Mouse (Mus musculus) mouse trophoblast stem cell (cell line): ENCODE measurements around the gene Btbd7.

Experiments
- in situ Hi-C, 2 experiments: fragments of 300-500 bp; cut with MseI, MboI; formaldehyde crosslinking; loops; 2 replicates in 1 of 2; 3 replicates in 1 of 2; pipeline ENCODE4 v1.15.1; 2025

Btbd7 gene

DNA sequence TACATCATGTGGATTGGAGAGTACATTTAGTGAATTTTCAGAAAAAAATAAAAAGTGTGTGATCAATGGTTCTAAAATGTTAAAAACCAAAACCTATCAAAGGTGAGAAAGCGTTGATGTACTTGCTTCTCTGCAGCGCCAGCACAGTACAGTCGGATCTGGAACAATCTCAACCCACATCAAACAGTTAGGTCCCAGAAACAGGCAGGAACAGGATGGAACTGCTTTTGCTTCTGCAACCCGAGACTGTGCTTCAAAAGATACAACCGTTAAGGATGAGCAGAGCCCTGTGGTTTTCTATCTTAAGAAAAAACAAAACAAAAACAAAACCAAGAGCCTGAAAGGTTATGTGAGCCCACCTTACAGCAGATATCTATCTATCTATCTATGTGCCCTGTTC lies 95.4 kb downstream of the Btbd7 start:
- in situ Hi-C loops, result loop anchor here (25.0 kb wide), 1 partner anchor 279 kb away; no protein-coding TSS in a partner anchor

DNA sequence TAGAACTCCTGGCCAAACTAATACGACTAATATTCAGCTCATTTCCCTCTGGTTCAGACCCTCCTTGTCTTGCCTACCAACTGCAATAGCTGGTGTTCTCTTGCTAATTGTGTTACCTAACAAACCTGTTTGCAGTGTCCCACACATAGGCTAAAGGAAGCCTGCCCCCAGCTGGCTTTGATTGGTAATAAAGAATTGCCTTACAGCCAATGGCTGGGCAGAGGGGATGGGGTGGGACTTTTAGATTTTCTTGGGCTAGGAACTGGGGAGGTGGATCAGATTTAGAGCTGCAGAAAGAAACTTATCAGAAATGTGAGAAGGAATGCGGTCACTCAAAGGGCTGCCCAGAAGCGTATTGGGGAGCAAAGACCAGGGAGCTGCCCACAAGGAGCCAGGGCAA lies 98.8 kb downstream of the Btbd7 start:
- in situ Hi-C loops, result loop anchor here (25.0 kb wide), 1 partner anchor 283 kb away; no protein-coding TSS in a partner anchor

DNA sequence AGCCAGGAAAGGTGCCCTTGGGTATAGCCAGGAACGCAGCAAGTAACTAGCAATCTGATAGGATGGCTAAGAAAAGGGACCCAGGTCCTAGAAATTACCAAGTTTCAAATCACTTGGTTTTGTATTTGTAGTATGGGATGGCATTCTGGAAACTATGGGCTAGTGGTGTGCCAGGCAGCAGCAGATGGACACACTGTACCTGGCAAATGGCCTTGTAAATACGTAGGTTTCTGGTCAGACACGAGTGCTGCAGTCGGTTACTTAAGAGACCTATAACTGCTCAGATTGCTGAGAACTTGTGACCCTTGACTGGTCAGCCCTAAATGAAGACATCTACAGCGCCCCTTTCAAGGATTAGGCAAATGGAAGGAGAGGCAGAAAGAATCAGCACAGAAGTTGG lies 100.1 kb downstream of the Btbd7 start:
- in situ Hi-C loops, result loop anchor here (25.0 kb wide), 1 partner anchor 284 kb away; no protein-coding TSS in a partner anchor

DNA sequence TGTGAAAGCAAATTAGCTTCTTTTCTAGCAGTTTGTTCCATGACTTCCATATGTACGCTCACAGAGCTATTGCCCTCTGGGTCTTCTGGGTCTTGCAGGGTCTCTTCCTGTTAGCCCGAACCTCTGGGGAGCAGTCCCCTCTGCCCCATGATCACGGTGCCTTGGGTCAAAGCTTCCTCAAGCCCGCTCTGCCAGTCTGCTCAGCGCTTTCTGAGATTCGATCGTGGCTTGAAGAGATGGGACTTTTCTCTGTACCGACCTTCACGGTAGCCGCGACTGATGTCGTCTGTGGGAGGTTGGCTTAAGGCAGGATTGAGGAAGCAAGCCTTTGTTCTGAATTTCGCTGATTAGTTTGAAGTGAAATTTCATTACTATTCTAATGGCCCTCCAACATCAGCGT lies 102.2 kb downstream of the Btbd7 start:
- in situ Hi-C loops, result loop anchor here (25.0 kb wide), 1 partner anchor 286 kb away; no protein-coding TSS in a partner anchor

DNA sequence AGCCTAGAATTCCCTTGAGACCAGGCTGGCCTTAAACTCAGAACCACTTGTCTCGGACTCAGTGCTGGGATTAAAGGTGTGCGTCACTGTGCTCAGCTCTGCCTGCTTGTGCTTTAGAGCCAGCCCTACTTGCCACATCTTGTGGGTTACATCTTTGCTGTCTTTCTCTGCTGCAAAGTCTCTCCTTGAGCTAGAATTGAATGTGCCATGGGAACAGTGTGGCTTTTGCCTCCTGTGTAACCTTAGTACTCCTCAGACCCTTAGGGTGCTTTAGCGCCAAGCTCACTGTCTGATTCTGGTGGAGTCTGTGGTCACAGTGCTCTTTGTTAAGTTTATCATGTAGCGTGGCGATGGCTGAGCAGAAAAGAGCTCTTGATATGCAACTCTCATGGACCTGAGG lies 105.6 kb downstream of the Btbd7 start:
- in situ Hi-C loops, result no loop called here

DNA sequence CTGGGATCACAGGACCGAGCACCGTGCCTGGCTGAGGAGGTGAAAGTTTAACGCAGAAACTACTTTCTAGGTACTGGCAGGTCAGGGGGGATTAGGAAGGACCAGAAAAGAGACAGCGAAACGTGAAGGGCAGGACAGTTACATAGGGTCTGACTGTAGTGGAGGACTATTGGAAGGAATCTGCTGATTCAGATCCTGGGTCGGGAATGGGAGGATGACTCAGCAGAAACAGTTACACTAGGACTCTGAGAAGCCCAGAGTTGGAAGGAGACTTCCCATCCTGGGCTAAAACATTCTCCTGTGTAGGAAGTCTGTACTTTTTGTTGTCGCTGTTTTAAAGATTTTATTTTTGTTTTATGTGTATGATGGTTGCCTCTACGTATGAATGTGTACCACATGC lies 106.7 kb downstream of the Btbd7 start:
- in situ Hi-C loops, result no loop called here

DNA sequence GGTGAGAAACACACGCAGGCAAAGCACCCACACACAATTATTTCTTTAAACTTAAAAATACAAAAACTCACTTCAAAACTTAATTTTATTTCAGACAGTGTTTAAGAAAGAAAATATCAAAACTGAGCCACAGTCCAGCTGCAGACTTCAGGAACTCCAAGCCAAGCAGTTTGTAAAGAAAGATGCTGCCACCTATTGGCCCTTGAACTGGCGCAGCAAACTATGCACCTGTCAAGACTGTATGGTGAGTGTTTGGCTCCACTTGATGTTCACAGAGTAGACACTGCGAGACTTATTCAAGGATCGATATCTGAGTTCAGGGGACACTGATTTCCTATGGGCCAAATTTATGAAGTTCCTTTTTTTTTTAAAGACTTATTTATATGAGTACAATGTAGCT lies 109.3 kb downstream of the Btbd7 start:
- in situ Hi-C loops, result no loop called here

DNA sequence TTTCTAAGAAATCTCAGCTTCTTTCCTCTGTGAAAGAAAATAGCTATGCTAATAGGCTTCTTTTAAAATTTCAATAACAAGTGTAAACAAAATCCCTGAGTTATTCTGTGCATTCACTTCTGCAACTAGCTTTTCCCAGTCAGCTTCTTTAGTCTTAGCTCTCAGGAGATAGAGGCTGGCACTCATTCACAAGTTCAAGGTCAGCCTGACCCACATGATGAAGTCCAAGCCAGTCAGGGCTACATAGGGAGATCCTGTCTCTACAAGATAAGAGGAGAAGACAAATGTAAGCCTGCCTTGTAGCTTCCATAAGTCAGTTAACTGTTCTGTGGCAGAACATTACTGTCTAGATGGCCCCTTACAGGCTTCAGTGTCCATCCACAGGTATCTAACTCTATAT lies 114.6 kb downstream of the Btbd7 start:
- in situ Hi-C loops, result no loop called here

DNA sequence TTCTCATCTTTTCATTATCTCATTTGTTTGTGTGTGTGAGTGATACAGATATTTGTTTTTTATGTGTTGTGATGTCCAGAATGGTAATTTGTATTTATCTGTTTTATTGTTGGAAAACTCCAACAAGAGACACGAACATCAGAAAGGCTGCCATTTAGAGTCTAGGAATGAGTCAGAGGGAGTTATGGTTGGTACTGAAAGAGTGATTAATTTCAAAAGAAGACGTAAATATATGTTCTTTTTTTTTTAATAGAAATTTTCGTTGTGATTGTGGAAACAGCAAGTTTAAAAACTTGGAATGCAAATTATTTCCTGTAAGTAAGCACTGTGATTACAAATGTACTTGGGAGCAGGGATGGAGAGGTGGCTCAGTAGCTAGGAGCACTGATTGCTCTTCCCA lies 116.6 kb downstream of the Btbd7 start:
- in situ Hi-C loops, result no loop called here

DNA sequence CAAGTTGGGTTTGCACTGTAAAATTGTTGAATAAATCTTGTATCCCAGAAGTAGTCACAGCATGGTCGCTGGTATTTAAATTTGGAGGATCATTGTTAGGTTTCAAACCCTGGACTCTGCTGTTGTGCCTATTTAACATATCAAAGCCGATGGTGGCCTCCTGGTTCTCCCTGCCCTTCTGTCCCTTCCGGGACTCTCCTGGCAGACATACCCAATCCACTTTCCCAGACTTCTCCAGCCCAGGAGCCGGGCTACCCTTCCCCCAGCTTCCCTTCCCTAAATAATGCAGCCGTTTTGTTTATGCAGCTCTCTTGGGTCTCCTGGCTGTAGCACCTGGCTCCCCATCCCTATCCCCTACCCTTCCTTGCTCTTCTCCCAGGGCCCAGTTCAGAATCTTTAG lies 119.3 kb downstream of the Btbd7 start:
- in situ Hi-C loops, result no loop called here

DNA sequence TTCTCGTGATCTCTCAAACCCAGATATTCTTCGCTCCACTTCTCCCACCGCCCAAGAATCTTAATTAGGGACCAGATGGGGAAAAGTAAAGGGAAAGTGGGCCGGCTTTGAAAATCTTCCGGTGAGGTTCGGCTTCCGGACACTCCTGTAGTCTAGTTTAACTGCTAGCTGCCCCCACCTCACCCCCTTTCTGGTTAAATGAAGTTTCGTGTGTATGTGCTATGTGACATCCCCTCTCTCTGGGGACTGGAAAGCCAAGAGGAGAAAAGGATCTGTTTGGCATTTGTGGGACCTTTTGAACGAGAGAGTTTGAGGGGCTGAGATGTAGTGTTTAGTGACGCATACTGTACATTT lies 119.9 kb downstream of the Btbd7 start, which contains the start of gene Gm20604:
Gene Gm20604, minus strand, starts transcription at position 270 of the 354 bp plus-strand sequence.
- in situ Hi-C loops, result no loop called here

DNA sequence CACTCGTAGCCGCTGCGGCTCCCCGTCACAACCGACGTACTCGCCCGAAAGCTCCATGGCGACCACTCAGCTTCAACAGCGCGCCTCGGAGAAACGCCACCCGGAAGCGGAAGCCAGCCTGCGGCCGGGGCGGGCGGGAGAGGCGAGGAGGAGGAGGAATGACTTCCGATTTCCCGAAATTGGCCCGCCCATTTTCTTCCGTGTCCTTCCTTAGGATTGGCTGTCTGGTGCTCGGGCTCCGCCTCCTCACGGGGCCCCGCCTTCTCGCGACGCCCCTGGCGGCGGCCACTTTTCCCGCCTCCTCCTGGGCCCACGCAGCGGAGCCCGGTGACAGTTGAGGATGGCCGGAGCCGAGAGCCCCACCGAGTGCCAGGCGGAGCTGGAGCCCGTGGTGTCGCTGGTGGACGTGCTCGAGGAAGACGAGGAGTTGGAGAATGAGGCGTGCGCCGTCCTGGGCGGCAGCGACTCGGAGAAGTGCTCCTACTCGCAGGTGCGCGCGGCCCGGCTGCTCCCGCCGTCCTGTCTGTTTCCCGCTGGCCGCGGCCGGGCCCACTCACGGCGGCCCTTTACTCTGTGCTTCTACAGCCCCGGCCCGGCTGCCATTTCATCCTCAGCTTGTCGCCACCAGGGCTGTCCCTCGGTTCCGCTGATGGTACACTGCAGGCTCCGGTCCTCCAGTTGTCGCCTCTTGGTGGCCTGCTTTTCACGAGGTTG lies 120.4 kb downstream of the Btbd7 start, which contains the start of the genes Gm28051, Gon7 and Ubr7:
Gene Gm28051, minus strand, starts transcription at position 77 of the 714 bp plus-strand sequence.
Gene Gon7, minus strand, starts transcription at position 115 of the 714 bp plus-strand sequence.
Gene Ubr7, plus strand, starts transcription at position 279 of the 714 bp plus-strand sequence.
- in situ Hi-C loops, result no loop called here

DNA sequence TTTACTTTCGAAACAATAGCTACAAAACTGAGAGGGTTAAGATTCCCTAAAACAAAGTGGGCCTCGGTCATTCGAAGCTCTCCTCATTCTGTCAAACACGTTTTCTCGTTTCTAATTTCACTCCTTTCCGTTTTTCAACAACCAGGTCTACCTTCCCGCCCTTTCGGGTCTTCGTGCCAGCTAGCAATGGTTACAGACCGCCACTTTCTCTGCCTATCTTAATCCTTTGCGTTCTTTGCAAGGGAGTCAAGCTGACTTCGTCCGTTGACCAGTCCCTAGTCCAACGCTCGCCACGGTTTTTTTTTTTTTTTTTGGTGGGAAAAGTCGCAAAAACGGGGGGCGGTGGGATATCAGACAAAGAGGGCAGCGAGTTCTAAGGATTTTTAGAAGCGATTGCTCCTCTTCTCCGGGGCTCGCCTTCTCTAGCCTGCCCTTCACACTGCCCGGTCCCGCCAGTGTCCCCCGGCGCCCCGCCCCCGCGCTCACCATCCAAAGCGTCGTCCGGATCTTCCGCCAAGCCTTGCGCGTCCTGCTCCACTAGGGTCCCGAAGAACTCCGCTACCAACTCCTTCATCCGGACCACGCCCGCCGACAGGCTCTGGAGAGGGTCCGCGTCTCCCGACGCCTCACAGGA lies 121.1 kb downstream of the Btbd7 start:
- in situ Hi-C loops, result no loop called here

DNA sequence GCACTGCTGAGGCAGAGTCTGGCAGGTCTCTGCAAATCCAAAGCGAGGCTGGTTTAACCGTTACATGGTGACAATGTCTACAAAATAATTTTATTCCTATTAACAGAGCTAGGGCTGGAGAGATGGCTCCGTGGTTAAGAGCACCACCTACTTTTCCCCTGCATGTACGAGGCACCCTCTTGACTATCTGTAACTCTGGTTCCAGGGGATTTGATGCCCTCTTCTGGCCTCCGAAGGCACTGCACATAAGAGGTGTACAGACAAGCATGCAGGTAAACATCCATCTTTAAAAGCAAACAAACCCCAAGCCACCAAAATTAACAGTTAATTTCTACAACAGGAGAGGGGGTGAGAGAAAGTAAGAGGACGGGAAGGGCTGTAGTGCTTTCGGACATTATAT lies 122.0 kb downstream of the Btbd7 start:
- in situ Hi-C loops, result no loop called here

DNA sequence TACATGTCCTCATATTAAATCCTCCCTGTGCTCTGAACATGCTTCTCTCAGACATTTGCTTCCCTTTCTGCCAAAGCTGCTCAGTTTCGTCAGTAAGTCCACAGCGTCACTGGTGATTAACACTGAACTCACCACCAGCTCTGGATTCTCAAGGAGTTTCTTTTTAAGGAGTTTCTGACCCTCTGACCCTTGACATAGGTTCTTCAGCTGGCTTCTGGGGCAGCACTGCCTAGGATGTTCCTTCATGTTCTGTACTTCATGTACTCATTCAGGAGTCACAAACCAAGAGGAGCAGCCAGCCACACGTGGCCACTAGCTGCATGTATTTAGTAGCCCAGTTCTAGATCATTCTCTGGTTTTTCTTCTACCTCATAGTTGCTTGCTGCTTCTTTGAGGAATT lies 130.0 kb downstream of the Btbd7 start:
- in situ Hi-C loops, result no loop called here

DNA sequence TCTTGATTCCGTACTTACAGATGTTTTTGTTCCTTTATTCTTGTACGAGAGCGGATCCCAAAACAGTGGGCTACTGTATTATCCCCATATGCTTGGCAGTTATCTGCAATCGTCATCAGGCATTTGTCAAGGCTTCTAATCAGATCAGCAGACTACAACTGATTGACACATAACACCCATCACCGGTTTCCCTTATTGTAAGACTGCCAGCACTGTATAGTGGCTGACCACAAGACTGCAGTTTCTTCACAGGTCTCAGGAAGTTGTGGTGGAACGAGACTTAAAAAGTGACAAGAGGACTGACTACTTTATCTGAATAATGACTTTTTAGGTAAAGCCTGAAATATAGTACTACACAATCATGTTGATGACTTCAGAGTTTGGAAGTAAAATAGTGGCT lies 133.4 kb downstream of the Btbd7 start:
- in situ Hi-C loops, result no loop called here

DNA sequence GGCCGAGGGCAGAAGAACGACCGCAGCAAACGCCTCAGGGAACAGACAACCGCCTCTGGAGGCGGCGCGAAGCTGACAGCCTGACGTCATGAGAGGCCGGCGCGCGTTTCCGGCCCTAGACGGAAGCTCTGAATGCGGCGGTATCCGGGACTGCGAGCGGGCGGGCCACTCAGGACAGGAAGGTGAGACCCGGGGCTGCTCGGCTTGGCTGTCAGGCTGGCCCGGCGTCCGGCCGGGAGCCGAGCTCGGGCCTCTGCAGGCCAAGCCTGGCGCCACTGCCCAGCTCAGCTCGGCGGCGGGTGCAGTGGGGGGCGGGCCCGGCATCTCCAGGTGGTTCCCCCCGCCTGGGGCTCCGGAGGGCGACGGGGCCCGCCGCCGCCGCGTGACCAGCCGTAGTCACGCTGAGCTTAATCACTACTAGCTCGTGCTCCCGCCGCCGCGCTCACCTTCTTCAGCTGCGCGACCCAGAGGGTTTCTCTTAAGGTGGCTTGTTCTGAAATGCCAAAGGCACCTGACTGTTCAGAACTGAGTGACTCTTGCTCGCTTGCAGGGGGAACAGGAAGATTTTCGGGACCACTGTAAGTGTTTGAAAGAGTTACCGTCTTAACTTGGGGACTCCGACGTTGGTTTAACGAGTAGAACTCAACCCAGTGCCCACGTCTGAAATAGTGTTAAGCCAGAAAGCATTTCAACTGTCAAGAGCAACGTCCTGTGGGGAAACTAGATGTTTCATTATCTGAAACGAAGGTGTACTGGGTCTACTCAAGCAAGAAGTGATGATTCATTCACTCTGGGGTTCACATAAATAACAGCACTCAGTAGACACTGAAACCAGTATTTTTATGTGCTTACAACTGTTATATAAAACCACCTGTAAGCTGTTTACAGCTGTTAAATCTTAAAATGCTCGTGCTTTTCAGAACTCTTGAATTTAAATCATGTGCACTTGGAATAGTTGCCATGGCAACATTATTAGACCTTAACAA lies 134.4 kb downstream of the Btbd7 start, which contains the start of the genes Moap1 and Tmem251:
Gene Moap1, minus strand, starts transcription at position 73 of the 986 bp plus-strand sequence.
Gene Tmem251, plus strand, starts transcription at position 174 of the 986 bp plus-strand sequence.
- in situ Hi-C loops, result no loop called here

DNA sequence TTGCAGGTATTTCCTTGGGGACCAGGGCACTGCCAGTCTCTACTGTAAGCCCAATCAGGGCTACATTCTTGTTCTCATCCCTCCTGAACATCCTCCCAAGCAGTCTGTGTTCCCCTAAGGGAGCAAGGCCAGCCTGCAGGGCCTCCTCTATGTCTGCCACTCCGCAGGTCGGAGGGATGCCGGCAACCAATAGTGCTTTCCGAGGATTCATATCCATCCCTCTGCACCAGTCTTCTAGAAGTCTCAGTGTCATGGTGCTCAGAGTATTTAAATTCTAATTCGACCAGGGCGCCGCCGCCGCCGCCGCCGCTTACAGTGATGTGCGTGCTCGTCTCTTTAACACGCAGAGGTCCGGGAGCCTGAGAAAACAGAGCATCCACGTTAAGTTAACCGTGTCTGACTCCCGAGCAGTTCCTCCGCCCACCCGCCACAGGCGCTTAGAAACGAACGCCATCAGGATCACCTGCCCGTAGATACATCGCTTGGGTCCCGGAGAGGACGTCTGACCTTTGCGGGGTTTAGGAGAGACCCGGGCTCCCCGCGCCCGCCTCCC lies 135.2 kb downstream of the Btbd7 start:
- in situ Hi-C loops, result no loop called here

DNA sequence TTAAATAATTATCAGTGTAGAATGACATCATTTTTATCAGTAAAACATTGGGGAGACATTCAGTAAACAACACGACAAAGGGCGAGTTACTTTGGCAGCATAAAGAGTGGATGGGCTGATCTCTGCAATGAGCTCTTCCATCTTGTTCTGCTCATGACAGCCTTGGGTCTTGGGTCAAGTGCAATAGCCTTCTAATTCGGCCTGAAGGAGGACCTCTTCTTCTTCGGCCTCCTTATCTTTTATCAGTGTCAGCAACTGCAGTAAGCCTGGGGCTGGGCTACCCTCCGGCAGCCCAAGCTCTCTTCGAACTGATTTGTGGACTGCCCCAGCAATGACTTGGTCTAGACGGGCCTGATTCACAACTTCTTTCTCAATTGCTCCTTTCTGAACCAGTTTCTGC lies 136.2 kb downstream of the Btbd7 start:
- in situ Hi-C loops, result no loop called here

DNA sequence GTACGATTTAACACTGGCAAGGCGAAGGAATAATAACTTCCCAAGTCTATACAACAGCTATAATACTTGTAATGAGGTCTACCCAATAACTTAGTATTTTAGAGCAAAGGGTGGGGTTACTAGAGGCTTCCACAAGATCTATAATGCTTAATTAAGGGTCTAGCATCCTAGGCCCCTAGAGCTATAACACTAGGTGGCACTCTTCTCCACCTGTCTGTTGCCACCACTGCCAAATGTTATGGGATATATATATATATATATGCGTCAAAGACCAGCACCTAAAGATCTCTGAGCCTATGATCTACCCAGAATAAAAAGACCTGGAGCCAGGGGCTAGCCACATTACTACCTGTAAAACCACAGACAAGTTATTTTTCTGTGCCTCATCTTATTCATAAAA lies 138.0 kb downstream of the Btbd7 start:
- in situ Hi-C loops, result no loop called here

DNA sequence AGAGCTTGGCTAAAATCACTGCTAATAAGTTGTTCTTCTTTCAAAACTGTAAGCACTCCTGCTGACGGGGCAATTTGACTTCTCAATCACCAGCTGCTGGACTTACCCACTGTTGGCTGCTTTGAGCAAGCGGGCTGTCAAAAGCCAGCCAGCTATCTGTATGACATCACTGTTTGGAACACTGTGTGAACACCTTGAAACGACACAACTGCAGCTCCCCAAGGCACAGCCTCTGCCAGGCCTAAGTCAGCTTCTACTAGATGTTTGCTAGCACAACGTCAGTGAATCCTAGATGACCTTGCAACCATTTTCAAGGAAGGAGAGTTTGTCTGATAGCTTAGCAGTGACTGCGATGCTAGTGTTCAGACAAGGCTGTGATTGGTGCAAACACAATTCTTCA lies 139.2 kb downstream of the Btbd7 start:
- in situ Hi-C loops, result no loop called here
